Mouse (Mus musculus) cerebellum, adult 8-10 months (tissue): ENCODE measurements around the gene Tmem203.

Experiments used
- DNase-seq: peaks from one replicate; pipeline ENCODE4 v3.0.0; 2022

Gene Tmem203

DNA sequence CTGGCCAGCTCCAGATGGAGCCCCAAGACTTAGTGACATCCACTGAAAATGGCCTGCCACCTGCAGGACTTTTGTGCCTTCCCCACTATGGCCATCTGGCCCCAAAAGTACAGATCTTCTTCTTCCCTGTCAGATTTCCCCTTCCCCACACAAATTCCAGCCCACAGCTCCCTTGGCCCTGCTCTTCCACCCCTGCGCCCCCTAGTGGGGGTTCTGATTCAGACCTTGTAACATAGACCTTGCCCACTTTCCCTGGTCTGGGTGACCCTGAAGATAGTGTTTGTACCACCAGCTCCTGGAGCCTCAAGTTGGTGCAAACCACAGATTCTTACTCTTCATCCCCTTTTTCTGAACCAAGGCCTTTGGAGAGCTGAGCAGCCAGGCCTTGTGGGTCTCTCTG lies 37.6 kb downstream of the Tmem203 start:
- DNase-seq: peak; percentile 83

DNA sequence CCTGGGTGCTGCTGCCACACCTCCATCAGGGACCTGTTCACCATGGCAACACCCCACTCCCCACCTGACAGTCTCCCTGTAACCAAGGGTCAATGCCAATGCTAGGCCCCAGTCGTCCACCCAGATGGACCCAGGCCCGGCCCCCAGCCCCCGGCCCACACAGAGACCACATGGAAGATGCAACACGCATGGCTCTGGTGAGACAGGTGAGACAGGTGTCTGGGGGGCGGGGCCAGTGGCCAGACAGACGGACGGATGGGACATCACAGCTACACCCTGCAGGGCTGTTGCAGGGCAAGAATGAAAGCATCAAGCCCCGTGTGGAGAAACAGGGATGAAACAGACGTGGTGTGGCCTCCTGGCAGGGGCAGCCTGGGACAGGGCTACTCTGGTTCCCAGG lies 38.5 kb downstream of the Tmem203 start:
- DNase-seq: no peak

DNA sequence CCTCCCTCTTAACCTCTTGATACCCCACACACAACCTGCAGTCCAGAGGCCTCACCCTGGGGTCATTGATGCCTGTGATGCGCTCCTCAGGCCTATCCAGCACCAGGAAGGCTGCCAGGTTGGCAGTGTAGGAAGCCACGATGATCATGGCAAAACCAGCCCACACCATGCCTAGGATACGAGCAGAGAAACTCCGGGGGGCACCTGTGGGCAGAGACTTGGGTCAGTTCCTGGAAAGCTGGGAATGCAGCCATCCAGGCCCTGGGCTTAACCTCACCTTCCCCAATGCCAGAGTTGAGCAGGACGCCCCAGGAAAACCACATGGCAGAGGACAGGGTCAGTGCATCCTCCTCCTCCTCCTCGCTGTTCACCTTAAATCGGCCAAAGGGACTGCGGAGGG lies 41.9 kb downstream of the Tmem203 start:
- peak; percentile 39 for DNase-seq

DNA sequence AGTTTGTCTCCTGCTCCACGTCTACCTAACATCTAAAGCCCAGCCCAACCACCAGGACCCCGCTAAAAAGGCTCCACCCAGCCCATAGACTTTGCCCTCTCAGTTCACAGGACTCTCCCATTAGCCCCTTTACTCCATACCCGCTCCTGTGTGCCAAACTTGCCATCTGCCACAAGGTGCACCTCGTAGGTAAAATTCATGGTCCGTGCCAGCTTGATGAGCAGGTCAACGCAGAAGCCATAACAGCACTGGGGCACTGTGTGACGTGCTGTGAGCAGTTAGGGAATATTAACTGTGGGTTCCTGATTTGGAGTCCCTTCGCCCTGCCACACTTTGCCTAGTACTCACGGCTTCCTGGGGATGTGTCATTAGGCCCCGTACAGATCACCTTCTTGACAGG lies 42.8 kb downstream of the Tmem203 start:
- DNase-seq: peak; percentile 59

DNA sequence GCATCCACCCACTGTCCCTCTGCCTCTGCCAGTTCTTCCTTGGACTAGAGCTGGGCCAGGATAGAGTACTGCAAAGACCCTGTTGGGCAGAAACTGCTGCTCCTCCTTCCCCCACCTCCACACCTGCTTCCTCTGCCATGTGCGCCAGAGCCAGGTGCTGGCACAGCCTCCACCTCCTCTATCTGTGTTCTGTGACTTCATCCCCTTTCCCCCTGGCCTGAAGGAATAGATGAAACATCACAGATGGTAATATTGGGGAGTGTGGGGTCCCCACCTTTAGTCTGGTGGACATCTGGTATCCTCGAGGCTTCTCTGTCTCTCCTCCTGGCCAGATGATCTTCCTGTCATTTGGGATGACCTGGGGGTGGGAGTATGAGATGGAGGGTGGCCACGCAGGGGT lies 48.2 kb downstream of the Tmem203 start:
- no peak for DNase-seq

DNA sequence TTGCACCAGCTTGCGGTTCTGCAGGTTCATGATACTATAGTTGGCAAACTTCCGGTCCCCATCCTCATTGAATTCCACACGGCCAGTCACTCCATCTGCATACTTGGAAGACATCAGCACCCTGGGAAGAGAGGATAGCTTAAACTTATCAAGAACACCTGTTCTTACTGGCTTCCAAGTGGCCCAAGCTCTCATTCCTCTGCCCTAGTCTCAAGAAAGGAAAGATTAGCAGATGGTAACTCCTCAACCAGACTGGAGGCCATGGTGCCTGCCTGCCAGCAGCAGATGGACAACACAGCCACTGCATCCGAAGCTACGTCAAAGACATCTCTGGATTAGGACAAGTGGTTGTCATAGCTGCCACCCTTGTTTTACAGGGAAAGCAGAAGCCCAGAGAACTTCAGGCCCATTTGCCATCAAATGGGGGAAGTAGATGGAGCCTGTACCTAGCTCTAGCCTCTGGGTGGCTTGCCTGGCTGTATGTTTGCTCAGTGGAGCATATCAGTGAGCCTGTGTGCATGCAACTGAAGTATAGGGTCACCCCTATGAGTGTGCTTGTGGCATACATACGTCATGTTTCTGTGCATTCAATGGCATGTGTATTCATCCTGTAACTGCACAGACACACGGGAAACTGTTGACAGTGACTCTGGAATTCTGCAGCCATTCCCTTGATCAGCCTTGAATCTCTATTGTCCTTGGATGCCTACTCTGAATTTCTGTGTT lies 48.9 kb downstream of the Tmem203 start:
- DNase-seq: peak; percentile 76

DNA sequence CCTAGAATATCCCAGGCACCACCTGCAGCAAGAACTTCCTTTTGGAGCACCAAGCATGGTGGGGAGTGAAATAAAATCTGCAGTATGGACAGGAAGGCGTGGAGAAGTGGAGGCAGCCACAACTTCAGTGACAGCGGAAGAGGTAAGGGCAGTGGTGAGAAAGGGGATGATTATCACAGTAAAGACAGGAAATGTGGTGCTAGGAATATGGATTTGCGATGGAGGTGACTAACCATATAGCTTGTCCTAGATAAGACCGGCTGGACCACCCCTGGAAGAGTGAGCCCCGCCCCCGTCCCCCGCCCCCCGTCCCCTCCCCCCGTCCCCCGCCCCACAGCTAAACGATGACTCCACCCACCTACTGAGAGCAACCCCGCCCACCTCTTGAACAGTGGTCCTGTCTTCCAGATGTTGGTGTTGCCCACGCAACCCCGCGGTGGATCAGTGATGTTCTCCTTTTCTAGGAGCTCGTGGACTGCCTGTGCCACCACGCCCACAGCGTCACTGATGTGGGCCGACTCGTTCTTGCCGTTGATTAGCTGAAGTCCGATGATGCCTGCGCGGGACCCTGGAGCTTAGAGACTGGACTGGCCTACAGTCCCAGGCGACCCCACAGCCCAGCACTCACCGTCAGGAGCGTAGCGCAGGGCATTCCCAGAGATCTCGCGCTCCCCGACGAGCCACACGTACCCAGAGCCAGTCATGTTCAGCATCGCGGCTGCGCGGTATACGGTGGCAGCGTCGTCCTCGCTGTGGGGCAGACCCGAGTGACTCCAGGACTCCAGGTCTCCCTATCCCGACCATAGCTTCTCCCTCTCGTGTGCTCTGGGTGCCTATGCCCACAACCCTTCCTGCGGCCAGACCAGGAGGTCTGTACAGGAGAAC lies 49.7 kb downstream of the Tmem203 start:
- DNase-seq: no peak
